Mouse (Mus musculus) E14TG2a.4 (cell line): ENCODE measurements around the gene Mmd.
A peak's percentile ranks its signal among the peaks of the same experiment; 100 is the strongest.

Source experiments
- H3K27me3 ChIP-seq: 2 replicates; pipeline ENCODE4 v1.6.1; 2014; ENCODE audit warnings: low read length, control low read depth; ENCODE audit not compliant: insufficient read depth
- H3K36me3 ChIP-seq: 2 replicates; pipeline ENCODE4 v1.6.1; 2014; ENCODE audit warnings: low read length, control low read depth; ENCODE audit not compliant: insufficient read depth
- H3K4me1 ChIP-seq: replicated peaks from 2 replicates; pipeline ENCODE4 v1.6.1; 2014; ENCODE audit warnings: low read depth, low read length, control low read depth
- H3K4me3 ChIP-seq: replicated peaks from 2 replicates; pipeline ENCODE4 v1.5.1; 2014; ENCODE audit warnings: mild to moderate bottlenecking, low read length
- H3K9me3 ChIP-seq: 2 replicates; pipeline ENCODE4 v1.6.1; 2014; ENCODE audit warnings: low read length, control low read depth
- CTCF ChIP-seq: conservative IDR thresholded peaks from 2 replicates; pipeline ENCODE4 v1.5.1; 2014; ENCODE audit warnings: low read length
- NANOG ChIP-seq: IDR thresholded peaks from 2 replicates; pipeline ENCODE4 v1.6.1; 2014; ENCODE audit warnings: borderline replicate concordance, low read length, mixed read lengths
- POU5F1 ChIP-seq: IDR thresholded peaks from 2 replicates; pipeline ENCODE4 v1.6.1; 2014; ENCODE audit warnings: low read length, borderline replicate concordance

Mmd gene

DNA sequence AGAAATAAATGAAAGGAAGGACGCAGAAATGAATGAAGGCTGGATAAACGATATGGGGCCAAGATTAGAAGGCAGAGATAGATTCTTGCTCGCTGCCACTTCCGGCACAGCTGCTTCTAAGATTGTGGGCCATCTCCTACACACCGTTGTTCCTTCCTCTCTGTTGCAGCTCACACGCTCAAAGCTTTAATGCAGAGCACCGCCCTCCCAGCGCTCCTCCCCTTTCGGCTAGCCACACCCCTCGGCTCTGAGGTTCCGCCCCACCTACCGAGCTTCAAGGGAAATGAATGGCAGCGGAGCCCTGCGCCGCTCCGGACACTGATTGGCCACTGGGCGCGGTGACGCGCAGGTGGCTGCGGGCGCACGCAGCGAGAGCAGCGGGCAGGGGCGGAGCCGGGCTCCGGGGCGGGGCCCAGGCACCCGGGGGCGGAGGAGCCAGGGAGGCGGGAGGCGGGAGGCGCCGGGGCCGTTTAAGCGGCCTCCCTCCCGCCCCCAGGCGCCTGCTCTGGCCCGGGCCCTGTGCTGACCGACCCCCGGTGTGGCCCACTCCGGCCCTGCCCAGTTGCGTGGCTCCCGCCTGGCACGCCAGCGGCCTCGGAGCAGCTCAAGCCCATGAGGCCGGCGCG lies at the start of gene Mmd:
TSS of gene Mmd (plus strand) at position 432 of the 626 bp plus-strand sequence.
- peak within 1 kb of the TSS; percentile 89 for H3K4me3 ChIP-seq
- H3K4me1 ChIP-seq, result peaks cover 17% of the 10 kb centered on the region
- no peaks in the 10 kb centered on the region for H3K36me3 ChIP-seq
- no peaks in the 10 kb centered on the region for H3K9me3 ChIP-seq
- TF ChIP-seq NANOG (no peak), CTCF (no peak), POU5F1 (no peak)
- peaks cover 50% of the 10 kb centered on the region for H3K27me3 ChIP-seq

DNA sequence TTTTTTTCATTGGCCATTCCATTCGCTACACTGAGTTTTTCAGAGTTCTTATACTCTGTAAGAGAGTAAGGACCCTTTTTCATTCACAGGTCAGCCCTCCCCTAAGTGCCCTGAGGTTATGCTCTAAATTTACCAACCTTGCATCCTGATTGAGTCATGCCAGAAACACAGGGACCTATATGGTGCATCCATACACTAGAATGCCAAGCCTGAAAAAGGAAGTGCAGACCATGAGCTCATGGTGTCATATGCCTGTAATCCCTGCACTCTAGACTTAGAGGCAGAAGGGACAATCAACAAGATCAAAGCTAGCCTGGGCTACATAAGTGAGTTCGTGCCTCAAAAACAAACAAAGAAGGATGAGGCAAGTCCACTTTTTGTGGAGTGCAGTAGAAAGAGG lies 48.4 kb upstream of the Mmd start:
- Histone ChIP-seq H3K4me1 (no peaks in the 10 kb centered on the region), H3K36me3 (no peaks in the 10 kb centered on the region), H3K4me3 (no peak overlapping the region), H3K27me3 (no peaks in the 10 kb centered on the region), H3K9me3 (no peaks in the 10 kb centered on the region)
- TF ChIP-seq CTCF (no peak), NANOG (no peak), POU5F1 (no peak)

- Histone ChIP-seq H3K27me3 (no peaks in the 10 kb centered on the region), H3K4me3 (no peak overlapping the region), H3K36me3 (no peaks in the 10 kb centered on the region), H3K4me1 (peaks cover 11% of the 10 kb centered on the region), H3K9me3 (no peaks in the 10 kb centered on the region)
- no peak for TF ChIP-seq CTCF
- no peak for TF ChIP-seq POU5F1
- peak; percentile 45; the same call in 1 of the 2 replicates for TF ChIP-seq NANOG
These were observed 35.0 kb upstream of the Mmd start for GRCm38 (mm10) chr11:90214246-90214645.

DNA sequence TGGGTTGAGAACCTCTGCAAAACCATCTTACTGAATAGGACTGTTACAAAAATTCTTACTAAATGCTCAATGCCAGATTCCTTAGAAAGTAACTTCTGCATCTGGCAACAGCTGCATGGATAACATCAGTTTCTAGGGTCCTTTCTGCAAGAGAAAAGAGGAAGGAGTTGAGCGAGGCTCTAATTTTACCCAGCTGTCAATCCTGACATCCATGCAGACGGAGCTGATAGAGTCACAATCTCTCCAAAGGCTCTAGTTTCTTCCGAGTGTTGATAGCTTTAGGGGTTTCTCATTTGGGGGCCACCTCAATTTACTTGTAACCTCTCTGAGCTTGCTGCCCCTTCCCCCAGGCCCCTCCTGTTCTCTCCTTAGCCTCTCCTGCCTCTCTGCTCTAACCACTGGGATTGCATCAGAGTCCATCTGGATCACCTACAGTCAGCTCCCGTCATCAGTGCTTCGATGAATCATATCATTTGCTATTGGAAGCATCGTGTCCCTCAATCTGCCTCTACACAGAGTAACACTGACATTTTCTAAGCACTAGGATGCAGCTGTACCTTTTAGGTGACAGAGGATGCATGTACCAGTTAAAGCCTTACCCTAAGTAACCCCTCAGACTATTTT lies 29.1 kb upstream of the Mmd start:
- H3K27me3 ChIP-seq, result peaks cover 9% of the 10 kb centered on the region; the same call in 1 of the 2 replicates
- TF ChIP-seq CTCF (no peak), NANOG (no peak)
- no peaks in the 10 kb centered on the region for H3K4me1 ChIP-seq
- no peaks in the 10 kb centered on the region for H3K36me3 ChIP-seq
- H3K4me3 ChIP-seq, result no peak overlapping the region
- no peaks in the 10 kb centered on the region for H3K9me3 ChIP-seq

DNA sequence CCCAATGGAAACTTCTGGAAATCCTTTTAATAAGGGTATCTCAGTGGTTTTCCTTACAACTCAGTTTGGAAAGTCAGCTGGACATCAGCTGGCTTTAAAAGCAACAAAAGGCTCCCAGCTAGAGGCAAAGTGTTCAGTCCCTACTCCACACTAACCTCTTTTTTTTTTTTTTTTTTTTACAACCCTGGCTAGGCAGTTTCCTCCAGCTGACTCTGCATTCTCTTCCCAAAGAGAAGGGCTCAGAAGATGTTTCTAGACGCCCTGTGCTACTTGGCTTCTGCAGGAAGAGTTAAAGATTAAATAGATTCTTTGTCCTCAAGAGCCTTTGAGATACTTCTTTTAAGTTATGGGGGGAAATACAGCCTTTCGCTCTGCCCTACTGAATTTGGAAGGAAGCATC lies 28.5 kb upstream of the Mmd start:
- H3K27me3 ChIP-seq, result peaks cover 9% of the 10 kb centered on the region; the same call in 1 of the 2 replicates
- TF ChIP-seq CTCF (no peak), POU5F1 (no peak), NANOG (no peak)
- no peak overlapping the region for H3K4me3 ChIP-seq
- no peaks in the 10 kb centered on the region for H3K9me3 ChIP-seq
- H3K36me3 ChIP-seq, result no peaks in the 10 kb centered on the region
- no peaks in the 10 kb centered on the region for H3K4me1 ChIP-seq

DNA sequence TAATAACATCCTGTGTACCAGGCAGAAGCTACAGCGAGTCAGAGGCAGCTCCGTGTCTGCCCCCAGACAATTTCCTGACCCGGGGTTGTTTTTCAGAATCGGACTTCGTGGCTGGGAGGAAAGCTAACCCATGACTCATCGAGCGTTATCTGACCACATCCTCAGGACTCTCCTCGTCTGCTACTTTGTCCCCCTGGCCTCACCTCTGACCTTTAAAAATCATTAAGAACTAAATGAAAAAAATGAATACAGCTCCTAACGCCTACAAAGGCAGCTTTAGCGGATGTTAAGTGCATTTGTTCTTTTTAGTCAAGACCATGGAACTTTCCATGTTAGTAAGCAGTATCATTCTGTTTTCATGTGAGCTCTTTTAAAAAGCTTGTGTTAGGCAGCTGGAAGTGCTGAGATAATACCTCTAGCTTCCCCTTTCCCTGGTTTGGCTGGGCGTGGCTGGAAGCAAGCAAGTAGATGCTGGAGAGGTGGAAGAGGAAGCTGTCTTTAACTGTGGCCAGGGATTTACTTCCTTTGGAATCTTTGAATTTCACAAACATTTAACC lies 24.3 kb upstream of the Mmd start:
- H3K4me1 ChIP-seq, result peaks cover 5% of the 10 kb centered on the region
- H3K27me3 ChIP-seq, result peaks cover 8% of the 10 kb centered on the region; the same call in 1 of the 2 replicates
- no peaks in the 10 kb centered on the region for H3K9me3 ChIP-seq
- no peaks in the 10 kb centered on the region for H3K36me3 ChIP-seq
- no peak overlapping the region for H3K4me3 ChIP-seq
- TF ChIP-seq NANOG (no peak), CTCF (no peak), POU5F1 (no peak)

- Histone ChIP-seq H3K27me3 (peaks cover 3% of the 10 kb centered on the region), H3K36me3 (no peaks in the 10 kb centered on the region), H3K4me1 (peaks cover 9% of the 10 kb centered on the region), H3K9me3 (no peaks in the 10 kb centered on the region), H3K4me3 (no peak overlapping the region)
- TF ChIP-seq CTCF, result no peak
- no peak for TF ChIP-seq POU5F1
- TF ChIP-seq NANOG, result no peak
These were observed 22.0 kb upstream of the Mmd start for GRCm38 (mm10) chr11:90227000-90227922.

GRCm38 (mm10) chr11:90228251-90228949 lies 20.9 kb upstream of the Mmd start:
- Histone ChIP-seq H3K27me3 (peaks cover 7% of the 10 kb centered on the region), H3K4me1 (peaks cover 9% of the 10 kb centered on the region), H3K4me3 (no peak overlapping the region), H3K36me3 (no peaks in the 10 kb centered on the region), H3K9me3 (no peaks in the 10 kb centered on the region)
- TF ChIP-seq POU5F1 (no peak), CTCF (no peak), NANOG (no peak)
